Mouse (Mus musculus) cerebellum, adult 8-10 months (tissue): ENCODE data around the gene Syt13.

ENCODE experiments used
- DNase-seq: peaks from one replicate; pipeline ENCODE4 v3.0.0; 2022

Syt13 gene

GRCm38 (mm10) chr2:92914933-92915553 lies at the start of gene Syt13:
Gene Syt13 (plus strand): TSS chr2:92915098.
- peak; percentile 76 for DNase-seq

DNA sequence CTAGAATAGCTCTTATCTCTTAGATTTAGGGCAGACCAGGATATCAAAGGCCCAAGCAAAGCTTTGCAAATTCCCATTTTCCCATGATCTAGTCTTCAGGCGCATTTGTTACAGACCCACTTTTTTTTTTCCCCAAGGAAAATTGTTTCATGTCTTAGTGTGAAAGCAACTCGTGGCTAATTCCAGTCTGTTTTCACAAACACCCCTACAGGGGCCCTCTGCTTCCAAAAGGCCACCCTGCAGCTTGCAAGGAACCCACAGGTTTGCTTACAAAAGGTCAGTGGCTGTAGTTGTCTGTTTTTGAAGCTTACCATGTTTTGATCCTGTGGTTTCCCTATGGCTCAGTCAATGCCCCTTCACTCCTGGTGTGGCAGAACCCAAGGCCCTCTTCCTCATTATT lies 48.3 kb upstream of the Syt13 start:
- no peak for DNase-seq

DNA sequence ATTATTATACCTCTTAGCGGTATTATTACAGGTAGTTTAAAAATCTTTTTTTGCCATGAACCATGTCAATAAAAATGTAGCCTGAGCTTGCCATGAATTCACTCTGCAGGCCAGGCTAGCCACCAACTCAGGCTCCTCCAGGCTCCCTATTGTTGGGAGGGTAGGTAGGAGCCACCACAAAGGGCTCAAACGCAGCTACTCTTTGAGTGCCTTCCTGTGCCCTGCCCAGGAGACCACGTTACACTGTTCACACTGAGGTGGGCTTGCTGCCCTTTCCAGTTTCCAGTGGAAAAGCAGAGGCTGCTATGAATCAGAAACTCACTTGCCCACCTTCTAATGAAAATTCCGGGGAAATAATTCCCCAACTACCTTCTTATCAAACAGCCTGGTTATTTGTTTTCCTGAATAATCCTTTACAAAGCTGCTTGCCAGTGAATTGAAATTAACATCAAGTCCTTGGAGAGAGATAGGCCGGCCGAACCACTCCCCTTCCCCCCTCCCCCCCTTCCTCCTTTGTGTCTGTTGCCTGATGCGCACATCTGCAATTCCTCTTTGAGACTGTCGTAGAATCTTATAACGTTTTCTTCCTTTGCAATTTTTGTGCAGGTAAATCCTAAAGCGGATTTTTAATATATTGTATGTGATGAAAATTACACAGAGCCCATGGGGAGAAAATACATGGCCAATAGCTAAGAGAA lies 44.6 kb upstream of the Syt13 start:
- no peak for DNase-seq

DNA sequence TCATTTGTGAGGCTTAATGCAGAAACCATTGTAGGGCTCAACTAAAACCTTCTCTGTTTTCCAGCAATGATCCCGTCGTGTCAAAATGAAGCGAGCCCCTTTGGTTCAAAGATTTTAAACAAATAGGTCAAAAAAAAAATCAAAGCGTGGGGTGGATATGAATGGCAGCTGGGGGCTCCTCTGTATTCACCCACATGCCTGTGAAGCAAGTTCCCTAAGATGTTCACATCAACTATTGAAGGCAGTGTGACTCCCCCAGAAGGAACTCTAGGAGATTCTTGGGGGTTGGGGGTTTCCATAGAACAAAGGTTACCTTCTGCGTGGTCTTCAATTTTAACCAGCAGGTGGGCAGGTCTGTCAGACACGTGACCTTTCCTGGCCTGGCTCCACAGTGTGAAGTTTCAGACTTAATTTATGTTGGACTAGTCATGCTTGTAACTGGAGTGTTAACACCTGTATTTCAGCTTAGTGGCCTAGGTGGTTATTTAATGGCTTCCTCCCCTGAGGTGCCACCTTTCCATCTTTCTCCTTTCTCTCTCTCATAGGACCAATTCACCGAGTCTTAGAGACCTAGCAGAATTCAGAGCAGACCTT lies 43.7 kb upstream of the Syt13 start:
- DNase-seq = no peak

GRCm38 (mm10) chr2:92872652-92873051 lies 42.2 kb upstream of the Syt13 start:
- no peak for DNase-seq

- DNase-seq = no peak
These were observed 40.3 kb upstream of the Syt13 start for GRCm38 (mm10) chr2:92874592-92874991.

DNA sequence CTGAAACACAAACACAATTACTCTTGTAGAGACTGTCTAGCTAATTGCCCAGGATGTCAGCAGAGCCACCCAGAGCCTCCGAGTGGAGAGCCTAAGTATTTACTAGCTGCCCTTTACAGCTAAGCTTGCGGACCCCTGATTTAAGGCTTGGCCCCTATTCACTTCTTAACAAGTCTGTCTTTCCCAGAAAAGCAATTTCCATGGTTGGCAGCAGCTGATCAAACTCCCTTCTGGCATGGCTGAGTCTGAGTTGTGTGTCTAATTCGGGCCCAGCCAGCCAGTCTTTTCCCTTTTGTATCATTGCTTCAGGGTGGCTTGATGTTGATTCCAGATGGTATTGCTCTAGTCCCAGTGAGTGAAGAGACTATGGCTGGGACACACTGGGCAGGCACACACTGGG lies 37.4 kb upstream of the Syt13 start:
- no peak for DNase-seq

DNA sequence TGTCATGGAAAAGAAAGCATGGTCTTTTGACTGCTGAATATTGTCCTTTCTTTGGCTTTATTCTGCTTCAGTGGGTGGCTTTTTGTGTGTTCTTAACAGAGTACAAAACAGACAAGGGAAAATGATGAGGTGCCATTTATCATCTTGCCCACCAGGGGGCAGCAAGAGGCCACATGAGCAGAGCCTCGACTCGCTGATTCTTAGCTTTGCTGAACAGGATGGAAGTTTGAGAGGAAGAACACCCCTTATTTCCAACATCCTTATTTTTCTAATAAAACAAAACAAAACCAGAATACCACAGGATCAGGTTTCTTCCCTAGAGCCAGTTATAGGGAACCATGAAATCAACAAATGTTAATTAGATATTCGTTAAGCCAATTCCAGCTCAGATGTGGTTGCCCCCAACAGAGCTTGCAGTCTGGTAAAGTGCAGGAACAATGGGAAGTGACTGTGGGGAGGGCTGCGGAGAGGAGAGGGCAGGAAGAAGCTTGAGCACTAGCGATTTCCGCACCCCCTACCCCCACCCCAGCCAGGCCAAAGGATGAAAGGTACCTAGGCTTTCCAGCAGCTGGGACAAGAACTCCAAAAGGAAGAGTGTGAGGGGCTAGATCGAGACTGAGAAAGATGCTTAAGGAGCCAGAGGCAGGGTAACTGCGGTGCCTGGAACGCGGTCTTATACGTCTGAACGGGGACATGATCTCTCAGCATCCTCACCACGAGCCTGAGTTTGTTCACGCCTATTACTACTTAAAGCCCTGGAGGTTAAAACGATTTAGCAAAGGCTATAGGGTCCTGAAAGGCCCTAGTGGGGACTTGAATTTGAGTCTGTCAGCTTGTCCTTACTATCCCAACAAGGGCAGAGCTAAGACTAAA lies 31.6 kb upstream of the Syt13 start:
- DNase-seq = peak; percentile 65

DNA sequence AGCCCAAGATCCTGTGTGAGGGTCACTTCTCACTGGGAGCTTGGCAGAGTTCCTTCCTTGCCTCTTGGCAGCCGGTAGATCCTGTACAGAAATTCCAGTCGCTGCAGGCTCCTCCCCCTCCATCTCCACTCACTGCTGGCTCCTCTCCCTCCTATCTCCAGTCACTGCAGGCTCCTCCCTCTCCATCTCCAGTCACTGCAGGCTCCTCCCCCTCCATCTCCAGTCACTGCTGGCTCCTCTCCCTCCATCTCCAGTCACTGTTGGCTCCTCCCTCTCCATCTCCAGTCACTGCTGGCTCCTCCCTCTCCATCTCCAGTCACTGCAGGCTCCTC lies 31.0 kb upstream of the Syt13 start:
- DNase-seq = no peak

- no peak for DNase-seq
These were observed 29.9 kb upstream of the Syt13 start for GRCm38 (mm10) chr2:92884976-92885375.

DNA sequence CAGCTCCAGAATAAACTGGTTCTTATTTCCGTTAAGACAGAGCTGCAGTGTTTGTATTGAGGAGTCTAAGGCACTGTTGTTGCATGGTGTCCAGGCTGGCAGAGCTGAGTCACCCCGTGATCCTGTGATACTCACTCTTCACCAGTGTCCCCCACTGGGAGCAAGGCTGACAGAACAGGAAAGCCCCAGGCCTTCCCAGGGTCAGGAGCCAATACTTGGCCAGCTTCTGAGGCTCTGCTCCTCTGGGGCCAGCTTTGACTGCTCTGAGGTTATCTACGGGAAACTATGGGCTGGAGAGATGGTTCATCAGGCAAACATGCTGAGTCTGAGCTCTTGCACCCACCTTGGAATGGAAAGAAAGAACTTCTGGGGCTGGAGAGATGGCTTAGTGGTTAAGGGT lies 28.0 kb upstream of the Syt13 start:
- no peak for DNase-seq

DNA sequence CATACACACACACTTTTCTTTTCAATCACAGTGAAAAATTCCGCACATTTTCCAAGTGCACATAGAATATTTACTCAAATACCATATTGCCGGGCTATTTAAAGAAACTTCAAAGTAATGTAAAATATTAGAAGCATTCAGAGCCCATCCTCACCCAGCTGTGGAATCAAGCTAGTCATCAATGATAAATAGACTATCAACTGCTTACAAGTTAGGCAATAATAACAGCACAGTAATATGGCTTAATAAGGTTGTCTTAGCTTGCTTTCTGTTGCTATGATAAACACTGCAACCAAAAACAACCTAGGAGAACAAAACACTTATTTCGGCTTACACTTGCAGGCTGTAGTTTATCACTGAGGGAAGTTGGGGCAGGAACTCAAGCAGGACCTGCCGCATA lies 22.4 kb upstream of the Syt13 start:
- DNase-seq = no peak

GRCm38 (mm10) chr2:92903650-92904049 lies 11.2 kb upstream of the Syt13 start:
- DNase-seq = no peak

DNA sequence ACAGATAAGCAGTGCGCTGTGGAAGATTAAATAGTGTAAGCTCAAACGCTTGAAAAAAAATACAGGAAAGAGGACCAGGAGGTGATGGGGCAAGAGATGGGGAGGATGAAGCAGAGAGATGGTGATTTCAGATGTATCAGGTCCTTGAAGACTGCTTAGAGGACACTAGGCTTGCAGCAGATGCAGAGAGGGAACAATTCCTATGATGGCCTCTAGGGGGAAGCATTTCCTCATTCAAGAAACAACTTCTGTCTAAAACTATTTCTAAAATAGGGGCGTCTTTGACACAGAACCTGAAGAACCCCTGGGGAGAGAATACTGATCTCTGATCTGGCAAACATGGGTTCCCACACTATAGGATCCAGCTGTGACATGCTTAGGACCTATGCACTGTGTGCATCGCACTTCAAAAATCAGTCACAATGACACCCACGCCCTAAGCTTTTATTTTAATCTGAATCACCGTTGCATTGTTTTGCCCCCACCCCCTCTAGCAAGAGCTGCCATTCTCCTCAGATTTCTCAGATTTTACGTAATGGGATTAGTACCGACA lies 10.5 kb upstream of the Syt13 start:
- peak; percentile 64 for DNase-seq

DNA sequence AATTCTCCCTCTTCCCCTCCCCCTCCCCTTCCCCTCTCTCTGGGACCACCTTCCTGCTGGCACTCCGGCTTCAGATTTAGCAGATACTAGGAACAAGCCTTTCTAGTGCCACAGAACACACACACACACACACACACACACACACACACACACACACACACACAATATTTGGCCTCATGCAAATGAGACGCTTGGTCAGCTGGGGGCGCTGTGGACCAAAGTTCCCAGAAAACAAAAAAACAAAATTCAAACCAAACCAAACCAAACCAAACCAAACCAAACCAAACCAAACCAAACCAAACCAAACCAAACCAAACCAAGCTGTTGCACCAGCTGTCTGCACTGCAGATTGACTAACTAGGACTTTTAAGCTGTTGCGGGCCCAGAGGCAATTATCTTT lies 4.5 kb upstream of the Syt13 start:
- DNase-seq = peak; percentile 55

DNA sequence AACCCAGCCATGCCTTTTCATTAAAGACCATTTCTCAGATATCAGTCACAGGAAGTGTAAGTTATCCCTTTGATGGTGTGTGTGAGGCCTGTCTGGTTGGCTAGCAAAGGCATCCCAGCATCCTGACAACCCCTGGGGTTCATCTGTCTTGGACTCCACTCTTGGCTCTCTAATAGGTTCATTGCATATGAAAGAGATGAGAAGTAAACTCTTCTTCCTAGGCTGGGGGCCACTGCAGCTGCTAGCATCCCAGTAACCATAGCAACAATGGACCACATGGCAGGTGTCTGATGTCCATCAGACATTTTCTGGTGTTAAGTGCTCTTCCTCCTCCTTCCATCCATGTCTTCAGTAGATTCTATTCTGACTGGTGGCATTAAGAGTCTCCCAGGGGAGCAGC lies 2.6 kb upstream of the Syt13 start:
- DNase-seq = no peak

- no peak for DNase-seq
These were observed 1.6 kb upstream of the Syt13 start for GRCm38 (mm10) chr2:92913295-92913694.

DNA sequence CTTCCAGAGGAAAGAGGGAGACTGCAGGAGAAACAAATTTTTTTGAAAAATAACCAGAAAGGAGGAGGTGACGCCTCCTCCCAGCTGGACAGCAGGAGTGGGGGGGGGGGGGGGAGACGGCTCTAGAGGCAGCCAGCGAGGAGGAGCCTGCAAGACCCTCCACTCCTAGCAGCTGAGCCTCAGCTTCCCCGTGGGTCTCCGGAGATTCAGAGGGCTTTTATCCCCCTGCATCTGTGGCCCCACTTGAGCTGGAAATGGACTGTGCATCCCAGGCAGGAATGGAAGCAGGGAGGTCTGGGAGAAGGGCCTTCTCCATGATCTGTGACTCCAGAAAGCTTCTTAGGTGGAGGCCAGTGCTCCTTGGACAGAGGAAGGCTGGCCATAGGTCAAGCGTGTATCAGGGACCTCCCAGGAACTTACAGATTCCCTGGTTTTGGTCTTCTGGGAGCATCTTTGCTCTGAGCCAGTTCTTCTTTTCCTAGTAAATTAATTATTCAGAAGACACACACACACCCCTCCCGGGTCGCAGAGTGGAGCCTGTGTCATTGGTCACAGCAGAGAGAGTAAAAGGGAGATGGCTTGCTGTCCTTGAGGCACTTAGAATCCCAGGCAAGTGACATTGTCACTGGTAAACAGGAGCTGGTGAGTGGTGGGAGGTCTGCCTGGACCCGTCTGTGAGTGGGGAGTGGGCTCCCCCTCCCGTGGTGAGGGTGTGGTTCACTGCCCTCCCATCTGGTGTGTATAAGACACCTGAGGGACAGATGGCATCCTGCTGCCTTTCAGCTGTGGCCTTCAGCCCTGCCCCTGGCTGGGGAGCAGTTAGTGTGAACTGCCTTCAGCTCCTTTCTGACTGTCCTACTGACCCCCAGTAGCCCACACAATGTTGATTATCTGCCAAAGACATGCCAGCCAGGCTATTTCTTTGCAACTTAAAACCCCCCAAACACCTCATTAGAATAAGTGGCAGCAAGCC lies 1.0 kb downstream of the Syt13 start:
- DNase-seq = peak; percentile 50

- no peak for DNase-seq
These were observed 2.7 kb downstream of the Syt13 start for GRCm38 (mm10) chr2:92917405-92918142.

DNA sequence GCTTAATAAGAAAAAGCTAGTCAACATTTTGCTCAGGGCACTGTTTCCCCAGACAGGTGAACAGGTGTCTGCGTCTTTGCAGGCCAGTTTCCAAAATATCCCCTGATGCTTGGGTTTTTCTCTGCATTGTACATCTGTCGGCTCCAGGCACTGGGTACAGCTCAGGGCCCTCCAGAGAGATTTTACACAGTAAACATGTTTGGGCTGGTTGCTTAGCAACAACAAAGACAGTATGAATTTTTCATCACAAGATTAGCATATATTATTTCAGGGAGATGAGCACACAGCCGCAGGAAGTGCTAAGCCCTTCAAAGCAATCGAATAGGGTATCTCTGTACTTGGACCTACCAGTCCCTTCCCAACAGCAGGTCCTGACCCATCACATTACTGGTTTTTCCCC lies 5.8 kb downstream of the Syt13 start:
- no peak for DNase-seq

- DNase-seq = no peak
These were observed 9.9 kb downstream of the Syt13 start for GRCm38 (mm10) chr2:92924677-92925259.
